Mouse (Mus musculus): ENCODE results near the gene Stmn1. TPM values are rescaled to one million over a fixed set of nuclear protein-coding genes. Genes with fewer than 3 reads are reported as not detected.
A peak's percentile ranks its signal among the peaks of the same experiment; 100 is the strongest.

The Stmn1 gene
- polyA plus RNA-seq, 1 experiment from 2014 or later, result 1,835 TPM

- H3K9me3 ChIP-seq, result no peaks in the 10 kb centered on the region
- H3K4me3 ChIP-seq, result no peak overlapping the region
- ATAC-seq (ENCODE audit: borderline replicate concordance, extremely low read depth, low FRiP score, low TSS enrichment), result no peak
- H3K27me3 ChIP-seq, result peaks cover 4% of the 10 kb centered on the region; the same call in 1 of the 2 replicates
- no peak overlapping the region for H3K4me2 ChIP-seq
- H3K9ac ChIP-seq, result no peak overlapping the region
- no peak overlapping the region for H3K27ac ChIP-seq
- no peaks in the 10 kb centered on the region for H3K36me3 ChIP-seq
- 36% methylated on average over 7 of the region's 7 CpGs for WGBS
- peaks cover 4% of the 10 kb centered on the region; the same call in 1 of the 2 replicates for H3K4me1 ChIP-seq
Observed at GRCm38 (mm10) chr4:134444949-134445348, 23.2 kb upstream of the Stmn1 start.

GRCm38 (mm10) chr4:134445489-134445888 lies 22.6 kb upstream of the Stmn1 start:
- Histone ChIP-seq H3K27ac (no peak overlapping the region), H3K4me2 (no peak overlapping the region), H3K9ac (no peak overlapping the region), H3K27me3 (peaks cover 4% of the 10 kb centered on the region; the same call in 1 of the 2 replicates), H3K4me1 (peaks cover 4% of the 10 kb centered on the region; the same call in 1 of the 2 replicates), H3K4me3 (no peak overlapping the region), H3K9me3 (no peaks in the 10 kb centered on the region), H3K36me3 (no peaks in the 10 kb centered on the region)
- ATAC-seq (ENCODE audit: borderline replicate concordance, extremely low read depth, low FRiP score, low TSS enrichment), result no peak
- 50% methylated on average over 1 of the region's 1 CpGs for WGBS

- ATAC-seq (ENCODE audit: borderline replicate concordance, extremely low read depth, low FRiP score, low TSS enrichment), result no peak
- WGBS, result 40% methylated on average over 23 of the region's 23 CpGs
- Histone ChIP-seq H3K4me1 (peaks cover 13% of the 10 kb centered on the region; the same call in 1 of the 2 replicates), H3K4me2 (no peak overlapping the region), H3K27me3 (peaks cover 17% of the 10 kb centered on the region), H3K36me3 (no peaks in the 10 kb centered on the region), H3K27ac (no peak overlapping the region), H3K9ac (no peak overlapping the region), H3K9me3 (no peaks in the 10 kb centered on the region), H3K4me3 (no peak overlapping the region)
Observed at GRCm38 (mm10) chr4:134447966-134448365, 20.2 kb upstream of the Stmn1 start.

DNA sequence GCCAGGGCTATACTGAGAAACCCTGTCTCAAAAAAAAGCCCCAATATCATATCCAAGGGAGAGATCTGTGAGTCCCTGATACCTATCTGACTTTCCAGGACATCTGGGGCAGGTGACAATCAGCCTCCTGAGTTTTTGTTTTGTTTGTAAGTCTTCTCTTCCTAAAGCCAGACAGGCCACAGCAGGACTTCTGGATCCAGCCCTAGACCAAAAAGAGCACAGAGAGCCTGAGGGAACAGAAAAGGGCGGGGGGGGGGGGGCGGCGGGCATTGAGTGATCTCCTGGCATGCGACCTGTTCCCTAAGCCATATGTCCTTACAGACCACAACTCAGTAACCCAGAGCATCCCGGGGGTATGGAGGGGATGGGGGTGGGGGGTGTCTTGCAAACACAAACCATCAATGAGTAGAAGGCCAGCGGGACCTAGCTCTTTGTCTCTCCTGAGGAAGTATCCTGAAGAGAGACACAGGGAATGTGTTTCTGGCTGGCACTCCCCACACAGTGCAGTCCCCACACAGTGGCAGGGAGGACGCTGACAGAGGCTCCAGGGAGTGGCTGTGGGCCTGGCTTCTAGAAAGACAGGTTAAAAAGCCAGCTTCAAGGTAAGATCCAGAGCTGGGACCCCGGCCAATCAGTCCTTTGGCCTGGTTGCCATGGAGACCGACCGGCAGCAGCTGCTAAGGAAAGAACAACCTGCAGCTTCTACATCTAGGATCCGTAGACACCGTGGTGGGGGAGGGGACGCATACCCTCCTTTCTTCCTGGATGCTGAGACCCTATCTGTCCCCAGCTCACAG lies 18.3 kb upstream of the Stmn1 start:
- H3K4me3 ChIP-seq, result no peak overlapping the region
- 45% methylated on average over 13 of the region's 13 CpGs for WGBS
- no peaks in the 10 kb centered on the region for H3K9me3 ChIP-seq
- no peak overlapping the region for H3K9ac ChIP-seq
- no peak for ATAC-seq (ENCODE audit: borderline replicate concordance, extremely low read depth, low FRiP score, low TSS enrichment)
- H3K27me3 ChIP-seq, result peaks cover 36% of the 10 kb centered on the region
- H3K4me2 ChIP-seq, result no peak overlapping the region
- no peaks in the 10 kb centered on the region for H3K36me3 ChIP-seq
- peaks cover 13% of the 10 kb centered on the region; the same call in 1 of the 2 replicates for H3K4me1 ChIP-seq
- no peak overlapping the region for H3K27ac ChIP-seq

DNA sequence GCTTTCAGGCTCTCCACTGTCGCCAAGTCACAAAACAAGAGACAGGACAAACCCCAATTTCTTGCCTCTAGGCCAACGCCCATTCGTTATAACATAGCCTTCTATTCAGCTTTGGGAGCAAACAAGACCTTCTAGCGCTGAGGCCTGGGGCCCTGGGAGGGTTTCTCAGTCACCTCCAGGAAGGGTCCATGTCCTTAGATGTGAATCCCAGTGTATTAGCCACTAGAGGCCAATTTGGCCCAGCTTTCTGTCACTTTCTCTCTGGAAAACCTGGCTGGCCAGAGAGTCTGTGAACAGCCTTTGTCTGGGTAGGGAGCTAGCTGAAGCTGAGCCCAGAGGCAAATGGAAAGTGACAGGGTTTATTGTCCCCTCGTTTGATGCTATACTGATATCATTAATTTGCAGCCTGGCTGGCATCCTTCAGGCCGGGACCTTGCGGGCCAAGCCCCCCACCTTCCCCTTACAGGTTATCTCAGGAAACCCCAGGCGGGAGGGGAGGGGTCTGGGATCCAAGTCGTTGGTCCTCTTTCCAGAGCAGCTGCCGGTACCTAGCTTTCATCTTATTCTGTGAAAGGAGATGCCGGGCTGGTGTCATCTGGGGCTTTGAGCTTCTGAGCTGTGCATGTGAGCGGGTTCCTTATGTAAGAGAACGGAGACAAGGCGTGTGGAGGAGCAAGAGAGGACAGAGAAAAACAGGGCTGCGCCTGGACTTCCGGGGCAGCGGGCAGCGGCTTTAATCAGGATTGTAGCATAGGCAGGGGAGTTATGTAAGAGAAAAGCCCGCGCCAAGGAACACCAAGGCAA lies 17.5 kb upstream of the Stmn1 start:
- no peak for ATAC-seq (ENCODE audit: borderline replicate concordance, extremely low read depth, low FRiP score, low TSS enrichment)
- Histone ChIP-seq H3K4me1 (peaks cover 13% of the 10 kb centered on the region; the same call in 1 of the 2 replicates), H3K27me3 (peaks cover 41% of the 10 kb centered on the region), H3K4me3 (no peak overlapping the region), H3K9ac (no peak overlapping the region), H3K4me2 (peak overlapping the region; percentile 28), H3K27ac (no peak overlapping the region), H3K36me3 (no peaks in the 10 kb centered on the region), H3K9me3 (no peaks in the 10 kb centered on the region)
- 23% methylated on average over 20 of the region's 20 CpGs for whole genome bisulfite sequencing

DNA sequence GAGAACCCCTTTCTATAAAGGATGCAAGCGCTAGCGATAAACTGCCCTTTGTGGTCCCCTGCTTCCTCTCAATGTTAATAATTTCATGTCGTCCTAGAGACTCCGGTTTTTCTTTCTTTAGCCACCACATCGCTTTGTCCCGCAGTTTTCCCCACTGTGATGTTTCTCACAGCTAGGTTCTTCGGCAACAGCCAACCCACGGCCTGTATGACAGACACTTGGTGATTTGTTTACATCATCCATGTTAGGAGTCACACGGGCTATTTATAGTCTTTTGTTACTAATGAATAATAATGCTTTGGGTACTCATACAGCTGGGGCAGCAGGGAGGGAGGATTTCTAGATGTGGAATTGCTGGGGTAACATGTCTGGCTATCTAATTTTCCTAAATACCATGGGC lies 16.6 kb upstream of the Stmn1 start:
- WGBS, result 43% methylated on average over 9 of the region's 9 CpGs
- Histone ChIP-seq H3K9me3 (no peaks in the 10 kb centered on the region), H3K4me2 (no peak overlapping the region; the same call in 1 of the 2 replicates), H3K4me3 (no peak overlapping the region), H3K4me1 (peaks cover 13% of the 10 kb centered on the region; the same call in 1 of the 2 replicates), H3K27ac (no peak overlapping the region), H3K36me3 (no peaks in the 10 kb centered on the region), H3K9ac (no peak overlapping the region), H3K27me3 (peaks cover 41% of the 10 kb centered on the region)
- no peak for ATAC-seq (ENCODE audit: borderline replicate concordance, extremely low read depth, low FRiP score, low TSS enrichment)

GRCm38 (mm10) chr4:134453619-134454400 lies 14.3 kb upstream of the Stmn1 start:
- no peak for ATAC-seq (ENCODE audit: borderline replicate concordance, extremely low read depth, low FRiP score, low TSS enrichment)
- no peak overlapping the region for H3K27ac ChIP-seq
- H3K9me3 ChIP-seq, result no peaks in the 10 kb centered on the region
- H3K4me1 ChIP-seq, result peaks cover 10% of the 10 kb centered on the region; the same call in 1 of the 2 replicates
- H3K4me3 ChIP-seq, result no peak overlapping the region
- peaks cover 38% of the 10 kb centered on the region for H3K27me3 ChIP-seq
- no peaks in the 10 kb centered on the region for H3K36me3 ChIP-seq
- 29% methylated on average over 34 of the region's 34 CpGs for WGBS
- no peak overlapping the region for H3K4me2 ChIP-seq
- H3K9ac ChIP-seq, result no peak overlapping the region

DNA sequence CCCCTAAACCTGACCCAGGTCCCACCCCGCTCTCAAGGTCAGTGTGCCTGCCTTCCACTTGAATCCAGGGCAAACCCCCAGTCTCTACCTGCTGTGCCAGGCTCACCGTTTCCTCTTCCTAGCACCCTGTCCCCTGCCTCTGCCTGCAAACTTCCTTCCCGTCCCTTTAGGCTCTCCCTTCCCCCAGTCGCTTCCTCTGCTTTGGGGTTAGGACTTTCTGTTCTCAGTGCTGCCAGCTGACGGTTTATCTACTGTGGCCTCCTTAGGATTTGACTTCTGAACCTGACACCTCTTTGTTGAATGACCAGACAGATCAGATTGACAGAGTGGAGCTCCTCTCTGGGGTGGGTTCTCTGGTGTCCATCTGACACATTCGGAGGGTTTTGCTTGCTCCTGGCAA lies 12.8 kb upstream of the Stmn1 start:
- no peak for ATAC-seq (ENCODE audit: borderline replicate concordance, extremely low read depth, low FRiP score, low TSS enrichment)
- H3K9me3 ChIP-seq, result no peaks in the 10 kb centered on the region
- H3K4me1 ChIP-seq, result peaks cover 10% of the 10 kb centered on the region; the same call in 1 of the 2 replicates
- H3K4me3 ChIP-seq, result no peak overlapping the region
- peaks cover 38% of the 10 kb centered on the region for H3K27me3 ChIP-seq
- no peak overlapping the region for H3K9ac ChIP-seq
- no peak overlapping the region for H3K27ac ChIP-seq
- 25% methylated on average over 6 of the region's 6 CpGs for WGBS
- H3K4me2 ChIP-seq, result 0 out of 2 replicates have a peak overlapping the region, but pooled peaks have one; percentile 10
- no peaks in the 10 kb centered on the region for H3K36me3 ChIP-seq

GRCm38 (mm10) chr4:134457130-134457825 lies 10.8 kb upstream of the Stmn1 start:
- ATAC-seq (ENCODE audit: borderline replicate concordance, extremely low read depth, low FRiP score, low TSS enrichment), result no peak
- WGBS, result 53% methylated on average over 7 of the region's 7 CpGs
- no peak overlapping the region for H3K4me2 ChIP-seq
- peaks cover 29% of the 10 kb centered on the region for H3K27me3 ChIP-seq
- no peak overlapping the region for H3K27ac ChIP-seq
- H3K9ac ChIP-seq, result no peak overlapping the region
- no peaks in the 10 kb centered on the region; the same call in 1 of the 2 replicates for H3K4me1 ChIP-seq
- H3K36me3 ChIP-seq, result no peaks in the 10 kb centered on the region
- H3K4me3 ChIP-seq, result no peak overlapping the region
- no peaks in the 10 kb centered on the region for H3K9me3 ChIP-seq

GRCm38 (mm10) chr4:134458856-134459255 lies 9.3 kb upstream of the Stmn1 start:
- H3K4me2 ChIP-seq, result no peak overlapping the region
- no peaks in the 10 kb centered on the region for H3K9me3 ChIP-seq
- no peaks in the 10 kb centered on the region for H3K36me3 ChIP-seq
- H3K4me3 ChIP-seq, result no peak overlapping the region
- no peak for ATAC-seq (ENCODE audit: borderline replicate concordance, extremely low read depth, low FRiP score, low TSS enrichment)
- H3K4me1 ChIP-seq, result no peaks in the 10 kb centered on the region; the same call in 1 of the 2 replicates
- H3K27ac ChIP-seq, result no peak overlapping the region
- H3K27me3 ChIP-seq, result peaks cover 15% of the 10 kb centered on the region
- WGBS, result 71% methylated on average over 5 of the region's 5 CpGs
- H3K9ac ChIP-seq, result no peak overlapping the region

GRCm38 (mm10) chr4:134460277-134460676 lies 7.8 kb upstream of the Stmn1 start:
- WGBS, result 58% methylated on average over 10 of the region's 10 CpGs
- H3K27ac ChIP-seq, result no peak overlapping the region

More at GRCm38 (mm10) chr4:134460277-134460676, 7.8 kb upstream of the Stmn1 start:
- no peak for ATAC-seq (ENCODE audit: borderline replicate concordance, extremely low read depth, low FRiP score, low TSS enrichment)
- Histone ChIP-seq H3K9ac (no peak overlapping the region), H3K36me3 (no peaks in the 10 kb centered on the region), H3K27me3 (0 out of 2 replicates have a peak, but pooled peaks cover under 1% of the 10 kb centered on the region), H3K4me1 (no peaks in the 10 kb centered on the region), H3K9me3 (no peaks in the 10 kb centered on the region), H3K4me3 (no peak overlapping the region), H3K4me2 (no peak overlapping the region)
